Mouse (Mus musculus) layer of hippocampus, postnatal 25 days (tissue): ENCODE measurements around the gene Chrna1. TPM values are rescaled to one million over a fixed set of nuclear protein-coding genes. Genes with fewer than 3 reads are reported as not detected.

Experiments
- DNase-seq, 2 experiments: peaks; one replicate each; pipeline ENCODE4 v3.0.0; 2022; ENCODE audit warnings: mixed read lengths in 2 of 2, low spot score in 1 of 2; ENCODE audit errors: extremely low spot score in 1 of 2
- total RNA-seq, 2 experiments: library from RNA; stranded (reverse); gene quantifications; 2 replicates each; pipeline ENCODE4 v1.2.3; 2021

Gene Chrna1
- under 1 TPM; 0.35 to 0.57 TPM for total RNA-seq

GRCm38 (mm10) chr2:73580166-73580565, at the start of gene Chrna1:
Chrna1 (minus strand) TSS chr2:73580338.
- DNase-seq = no peak

DNA sequence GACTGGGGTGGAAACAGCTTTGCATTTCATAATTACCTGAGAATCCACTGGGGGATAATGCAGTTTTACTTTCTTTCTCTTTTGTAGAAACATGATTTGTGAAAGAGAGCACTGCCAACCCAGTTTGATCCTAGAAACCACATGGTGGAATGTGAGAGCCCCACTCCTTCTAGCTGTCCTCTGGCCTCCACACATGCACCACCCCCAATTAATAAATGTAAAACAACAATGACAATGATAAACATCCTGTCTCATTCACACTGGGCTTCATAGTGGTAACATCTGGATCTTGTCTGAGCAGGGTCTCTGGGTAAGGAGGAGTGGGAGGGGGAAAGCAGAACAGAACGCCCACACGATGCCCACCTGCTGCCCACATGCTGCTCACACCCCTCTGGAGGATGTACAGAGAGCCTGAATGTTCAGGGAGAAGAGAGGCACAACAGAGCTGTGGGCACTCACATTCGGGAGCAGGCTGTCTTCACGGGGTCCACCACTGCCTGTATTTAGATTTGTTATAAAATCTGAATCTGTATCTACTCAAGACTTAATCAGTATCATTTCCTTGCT, 38.4 kb upstream of the Chrna1 start:
- peak in 1 of 2 experiments; percentile 1 for DNase-seq

- DNase-seq = no peak
These were observed 36.4 kb upstream of the Chrna1 start for GRCm38 (mm10) chr2:73616434-73617057.

GRCm38 (mm10) chr2:73615456-73615855, 35.3 kb upstream of the Chrna1 start:
- peak; percentile 2 to 5 for DNase-seq

DNA sequence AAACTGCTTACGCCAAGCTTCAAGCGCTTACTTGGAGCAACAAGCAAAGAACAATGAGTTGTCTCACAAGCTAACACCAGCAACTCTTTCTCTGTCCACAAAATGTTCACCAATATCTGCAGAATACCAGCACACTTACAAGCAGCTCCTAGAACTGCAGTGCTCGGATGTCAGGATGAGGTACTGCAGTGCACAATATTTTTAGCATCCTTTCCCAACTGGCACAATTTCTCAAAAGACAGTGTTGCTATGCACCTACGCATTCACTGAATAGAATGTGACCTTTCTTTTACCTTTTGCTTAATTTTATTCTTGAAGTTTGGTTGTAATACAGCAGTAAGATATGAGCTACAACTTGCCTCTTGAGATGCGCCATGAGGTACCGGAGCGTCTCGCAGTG, 34.2 kb upstream of the Chrna1 start:
- no peak for DNase-seq

DNA sequence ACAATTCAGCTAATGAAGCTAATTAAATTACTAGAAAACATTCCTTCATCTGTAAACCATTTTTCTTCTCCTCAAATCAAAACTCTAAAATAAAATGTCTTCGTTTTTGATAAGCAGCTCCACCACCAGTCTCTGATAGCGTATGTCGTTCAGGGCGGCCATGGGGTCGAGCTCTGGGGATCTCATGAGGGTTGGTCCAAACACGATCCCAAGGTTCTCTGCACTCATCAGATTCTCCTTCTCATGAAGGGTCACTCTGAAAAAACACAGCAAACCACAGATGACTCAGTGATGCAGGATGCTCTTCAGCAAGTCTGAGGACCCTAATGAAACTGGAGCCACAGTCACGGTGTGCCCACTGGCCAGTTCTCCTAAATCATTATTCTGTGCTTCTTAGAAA, 32.8 kb upstream of the Chrna1 start:
- DNase-seq = no peak

DNA sequence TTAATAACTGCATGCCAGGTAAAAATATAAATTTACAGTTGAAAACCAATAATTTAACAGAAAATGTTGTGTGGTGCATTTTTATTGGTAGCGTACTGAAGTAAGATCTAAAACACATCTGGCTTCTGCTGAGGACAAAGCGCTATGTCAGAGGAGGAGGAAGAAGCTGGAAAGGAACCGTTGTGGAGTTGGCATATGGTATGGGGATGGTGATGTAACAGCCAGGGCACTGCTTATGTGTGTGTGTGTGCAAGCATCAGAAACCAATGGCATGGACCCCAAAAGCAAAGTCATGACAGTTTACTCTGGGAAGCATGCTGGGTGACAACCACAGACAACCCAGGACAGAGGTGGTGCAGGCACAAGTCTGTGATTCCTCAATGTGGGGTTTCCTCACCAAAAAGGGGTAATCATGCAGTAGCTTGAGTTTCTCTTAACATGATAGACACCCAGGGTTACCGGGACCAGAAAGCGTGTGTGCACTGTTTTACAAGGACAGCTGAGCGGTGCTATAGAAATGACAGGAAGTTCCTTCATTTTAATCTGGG, 32.3 kb upstream of the Chrna1 start:
- DNase-seq = no peak

DNA sequence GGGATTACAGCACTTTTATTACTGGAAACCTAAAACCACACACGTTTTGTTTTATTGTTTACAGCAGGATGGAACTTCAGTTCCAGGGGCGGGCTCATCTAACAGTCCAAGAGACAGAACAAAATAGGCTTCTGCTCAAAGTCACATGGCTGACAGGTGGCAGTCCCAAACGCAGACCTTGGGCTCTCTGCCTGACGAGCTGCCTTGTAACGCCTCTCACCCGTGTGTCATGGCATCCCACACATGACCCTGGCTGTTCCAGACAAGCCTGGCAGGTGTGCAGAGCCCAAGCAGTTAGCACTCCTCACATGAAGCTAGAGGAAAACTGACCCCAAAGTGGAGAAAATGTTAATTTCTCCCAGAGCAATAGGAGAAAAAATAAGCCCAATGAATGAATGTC, 31.7 kb upstream of the Chrna1 start:
- no peak for DNase-seq

DNA sequence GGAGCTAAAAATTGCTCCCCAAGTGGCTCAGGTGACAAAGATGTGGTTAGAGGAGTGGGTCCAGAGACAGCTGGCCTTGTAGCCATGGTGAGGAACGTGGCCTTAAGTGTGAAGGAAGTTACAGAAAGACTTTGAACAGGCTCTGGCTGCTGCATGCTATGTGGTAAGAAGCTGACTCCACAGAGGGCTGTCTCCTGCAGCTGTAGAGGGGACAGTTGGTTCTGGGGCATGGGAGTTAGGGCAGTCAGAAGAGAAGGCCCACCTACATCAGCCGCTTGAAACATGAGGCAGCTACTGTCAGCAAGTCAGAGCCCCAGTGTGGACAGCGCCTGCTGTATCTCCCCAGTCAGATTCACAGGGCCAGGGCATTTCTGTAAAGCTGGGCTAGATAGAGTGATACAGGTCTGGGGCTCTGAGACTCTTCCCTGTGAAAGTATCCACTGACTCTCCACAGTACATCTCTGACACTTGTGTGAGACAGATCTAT, 29.6 kb upstream of the Chrna1 start:
- DNase-seq = no peak

DNA sequence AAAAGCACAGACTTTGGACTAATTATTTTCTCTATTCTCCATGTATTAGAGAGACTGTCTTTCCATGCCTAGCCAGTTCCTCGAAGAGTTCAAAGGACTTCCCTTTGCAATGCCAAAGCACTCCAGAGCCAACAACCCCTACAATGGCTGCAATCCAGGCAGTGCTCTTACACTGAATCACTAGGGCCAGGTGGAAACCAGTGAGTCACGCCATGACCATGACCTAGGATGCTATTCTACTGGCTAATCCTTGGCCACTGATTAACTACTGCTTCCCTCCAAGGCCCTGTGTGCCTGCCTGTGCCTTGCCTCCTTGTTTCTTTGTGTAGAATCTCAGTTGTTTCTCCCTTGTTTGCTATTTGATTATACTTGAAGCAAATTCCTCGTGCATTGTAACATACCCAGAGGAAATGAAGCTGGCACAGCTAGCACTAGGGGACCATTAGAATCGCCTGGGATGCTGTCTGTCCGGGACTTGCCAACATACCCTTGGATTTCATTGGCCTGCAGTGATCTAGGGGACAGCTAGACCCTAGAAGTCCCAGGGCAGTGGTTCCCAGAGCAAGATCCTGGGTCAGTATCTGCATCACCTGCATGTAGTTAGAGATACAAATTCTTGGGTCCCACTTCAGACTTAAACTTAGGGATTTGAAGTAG, 29.1 kb upstream of the Chrna1 start:
- DNase-seq = no peak

DNA sequence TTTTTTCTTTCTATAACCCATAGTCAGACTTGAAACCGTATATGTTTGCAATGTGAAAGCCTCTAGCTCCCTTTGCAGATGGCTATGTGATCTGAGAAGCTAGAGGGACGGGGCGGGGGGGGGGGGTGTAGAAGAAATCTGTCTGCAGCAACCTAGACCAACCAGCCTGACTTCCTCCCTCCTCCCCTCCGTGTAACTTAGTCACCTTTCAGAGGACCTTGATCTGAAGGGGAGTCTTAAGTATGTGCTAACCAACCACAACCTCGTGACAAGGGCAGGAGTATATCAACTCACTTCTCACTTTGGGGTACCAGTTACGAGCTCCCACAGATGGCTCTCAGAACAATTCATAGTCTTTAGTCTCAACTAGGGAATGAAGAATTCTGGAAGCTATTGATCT, 28.3 kb upstream of the Chrna1 start:
- no peak for DNase-seq

GRCm38 (mm10) chr2:73607609-73608008, 27.5 kb upstream of the Chrna1 start:
- DNase-seq = no peak

DNA sequence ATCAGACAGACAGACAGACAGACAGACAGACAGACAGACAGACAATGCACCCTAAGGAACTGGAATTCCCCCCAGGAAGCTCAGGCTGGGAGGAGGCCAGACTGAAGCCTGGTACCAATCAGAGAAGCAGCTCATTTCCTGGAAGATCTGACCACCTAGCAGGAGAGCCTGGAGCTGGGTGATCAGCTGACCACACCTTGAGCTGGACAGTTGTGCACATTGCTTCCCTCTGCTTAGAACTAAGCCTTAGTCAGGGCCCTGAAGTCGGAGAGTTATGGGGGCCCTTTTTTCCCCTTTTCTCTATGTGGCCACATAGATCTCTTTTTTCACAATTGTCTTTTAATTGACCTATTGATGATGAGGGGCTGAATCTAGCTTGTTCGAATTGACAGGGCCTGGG, 27.0 kb upstream of the Chrna1 start:
- DNase-seq = no peak

DNA sequence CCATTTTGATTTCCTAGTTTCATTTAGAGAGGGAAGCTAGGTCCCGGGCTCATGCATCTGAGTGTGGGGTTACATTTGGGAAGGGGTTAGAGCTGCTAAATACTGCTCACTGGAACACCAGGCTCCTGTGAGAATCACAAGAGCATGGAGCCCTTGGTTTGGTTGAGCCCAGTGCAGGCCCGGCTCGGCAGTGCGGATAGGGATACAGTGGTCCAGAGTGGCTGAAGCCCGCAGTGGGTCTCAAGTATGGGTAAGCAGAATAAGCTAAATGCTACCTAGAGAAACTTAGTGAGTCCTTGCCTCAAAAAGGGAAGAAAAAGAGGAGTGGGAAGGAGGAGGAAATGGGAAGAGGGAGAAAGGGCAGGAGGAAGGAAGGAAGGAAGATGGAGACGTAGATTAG, 26.5 kb upstream of the Chrna1 start:
- no peak for DNase-seq

DNA sequence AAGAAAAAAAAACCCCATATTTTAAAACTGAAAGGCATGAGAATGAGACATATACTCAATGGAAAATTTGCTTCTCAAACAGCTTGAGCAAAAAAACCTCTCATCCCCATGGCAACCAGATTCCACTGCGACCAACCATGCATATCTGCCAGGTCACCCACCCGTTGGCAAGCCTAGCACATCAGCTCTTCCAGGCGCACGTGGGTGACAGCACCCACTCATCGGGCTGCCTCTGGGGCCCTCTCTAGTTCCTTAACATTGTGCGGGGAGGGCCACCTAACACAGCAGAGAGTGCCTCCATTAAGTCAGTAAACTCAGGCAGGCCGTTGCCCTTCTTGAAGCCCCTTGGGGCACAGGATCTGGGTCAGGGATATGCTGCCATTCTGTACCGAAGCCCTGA, 24.9 kb upstream of the Chrna1 start:
- DNase-seq = peak in 1 of 2 experiments; percentile 60

DNA sequence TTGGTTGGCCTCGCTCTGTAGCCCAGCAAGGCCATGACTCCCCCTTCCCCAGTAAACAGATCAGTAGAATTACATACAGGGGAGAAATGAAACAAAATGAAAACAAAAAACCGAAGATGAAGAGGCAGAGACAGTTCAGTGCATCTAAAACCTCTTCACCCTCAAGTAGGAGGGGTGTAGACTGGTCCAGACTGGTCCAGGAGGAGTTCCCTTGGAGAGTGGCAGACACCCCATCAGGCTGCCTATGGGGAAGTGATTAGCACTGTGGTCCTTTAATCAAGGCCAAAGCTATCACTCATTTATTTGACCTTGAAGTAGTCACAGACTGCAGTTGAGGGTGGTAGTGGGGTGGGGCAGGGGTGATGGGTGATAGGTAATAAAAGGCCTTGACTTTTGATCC, 24.4 kb upstream of the Chrna1 start:
- no peak for DNase-seq

GRCm38 (mm10) chr2:73600650-73601049, 20.5 kb upstream of the Chrna1 start:
- no peak for DNase-seq

DNA sequence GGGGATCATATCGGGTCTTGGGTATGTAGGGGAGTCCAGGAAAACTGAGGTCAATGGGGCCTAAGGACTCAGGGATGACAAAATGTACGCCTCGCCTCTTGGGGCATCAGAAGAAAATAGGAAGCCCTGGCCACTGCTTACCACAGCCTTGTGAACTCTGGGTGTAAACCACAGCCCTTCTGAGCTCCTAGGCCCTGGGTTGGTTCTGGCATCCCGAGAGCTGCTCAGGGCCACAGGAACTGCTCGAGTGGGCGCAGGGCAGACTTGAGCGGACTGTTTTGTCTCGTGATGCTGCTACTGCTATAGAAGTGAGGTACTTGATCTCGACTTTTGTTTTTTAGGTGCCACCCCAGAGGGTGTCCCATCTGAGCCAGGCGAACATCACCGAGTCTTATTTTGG, 17.6 kb upstream of the Chrna1 start:
- no peak for DNase-seq

GRCm38 (mm10) chr2:73596786-73597185, 16.6 kb upstream of the Chrna1 start:
- DNase-seq = no peak

- no peak for DNase-seq
These were observed 16.2 kb upstream of the Chrna1 start for GRCm38 (mm10) chr2:73596326-73596725.

DNA sequence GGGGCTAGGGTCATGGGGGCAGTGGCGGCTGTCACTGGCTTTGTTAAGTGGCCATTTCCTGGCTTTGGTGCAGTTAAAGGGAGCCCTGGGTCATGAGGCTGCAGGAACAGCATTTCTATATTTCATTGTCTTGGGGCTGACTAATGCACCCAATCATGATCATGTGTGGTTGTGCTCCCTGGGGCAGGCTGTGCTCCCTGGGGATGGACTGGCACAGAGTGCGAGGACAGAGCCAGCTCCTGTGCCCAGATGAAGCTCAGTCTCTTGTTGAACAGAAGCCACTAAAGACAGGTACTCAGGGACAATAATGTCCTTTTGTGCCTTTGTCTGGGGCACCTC, 12.9 kb upstream of the Chrna1 start:
- no peak for DNase-seq
